Mouse (Mus musculus) Patski (cell line): ENCODE measurements around the gene Tgfbr3. TPM values are rescaled to one million over a fixed set of nuclear protein-coding genes. Genes with fewer than 3 reads are reported as not detected.
A peak's percentile ranks its signal among the peaks of the same experiment; 100 is the strongest.
"Not testable (repeated sequence)": the region's sequence is repeated elsewhere in the genome, so short reads cannot be mapped to it uniquely, and the experiment has no call there.

Experiments used
- ATAC-seq: fragments of 100-300 bp; one replicate; pipeline ENCODE4 v1.8.0; 2021
- CTCF ChIA-PET: fragments of 350-600 bp; sonication (Branson Sonifier 250); formaldehyde crosslinking; loops from one replicate; lab custom pipeline; 2022; ENCODE audit warnings: inconsistent platforms; lab: Charles Lee
- POLR2A ChIA-PET: fragments of 350-600 bp; sonication (Branson Sonifier 250); formaldehyde crosslinking; loops from one replicate; lab custom pipeline; 2022; ENCODE audit warnings: antibody characterized with exemption, inconsistent platforms; lab: Charles Lee
- DNase-seq: peaks from one replicate; pipeline ENCODE4 v3.0.0-alpha.2; 2011; ENCODE audit warnings: low read depth, low spot score
- H3K27me3 ChIP-seq: fragments of 371-371 bp; one replicate; pipeline ENCODE4 v1.5.1; 2021
- CTCF ChIP-seq: fragments of 100-300 bp; IDR thresholded peaks from one replicate; pipeline ENCODE4 v1.5.1; 2021
- in situ Hi-C: fragments of 300-500 bp; cut with MboI; formaldehyde crosslinking; loops from 3 replicates; pipeline ENCODE4 v1.11.1; 2018; ENCODE audit warnings: low pct_unique_long_range_greater_than_20kb, mixed read lengths
- polyA plus RNA-seq: library from polyadenylated mRNA; unstranded; gene quantifications from one replicate; pipeline ENCODE4 v1.2.3, GENCODE M21; 2021

Tgfbr3 gene
- polyA plus RNA-seq, 1 experiment from 2014 or later = 35.6 TPM

- in situ Hi-C loops = no loop called here
- no peak for ATAC-seq
- CTCF ChIA-PET = no interaction called here
- no peak for TF ChIP-seq CTCF
- DNase-seq = no peak
- H3K27me3 ChIP-seq = no peaks in the 10 kb centered on the region
- POLR2A ChIA-PET = no interaction called here
Observed at GRCm38 (mm10) chr5:107248732-107249131, 40.7 kb downstream of the Tgfbr3 start.

GRCm38 (mm10) chr5:107248302-107248701, 41.1 kb downstream of the Tgfbr3 start:
- DNase-seq, in situ Hi-C loops, ATAC-seq, H3K27me3 ChIP-seq: not testable (repeated sequence)
- ChIA-PET CTCF (interaction anchor here (1.5 kb wide), 1 partner anchor 10 kb away, joined by 3 read pairs; no protein-coding TSS in a partner anchor), POLR2A (interaction anchor here (1.1 kb wide), 1 partner anchor 14 kb away, joined by 3 read pairs; no protein-coding TSS in a partner anchor)

GRCm38 (mm10) chr5:107247786-107248185, 41.6 kb downstream of the Tgfbr3 start:
- POLR2A ChIA-PET = interaction anchor here (1.1 kb wide), 1 partner anchor 15 kb away, joined by 3 read pairs; no protein-coding TSS in a partner anchor

GRCm38 (mm10) chr5:107243445-107243844, 46.0 kb downstream of the Tgfbr3 start:
- in situ Hi-C loops = no loop called here
- TF ChIP-seq CTCF = no peak
- ChIA-PET POLR2A (no interaction called here), CTCF (interaction anchor here (1.2 to 2.2 kb wide), 3 partner anchors 15 to 20 kb away, joined by 3 to 5 read pairs (median 3); no protein-coding TSS in a partner anchor)
- DNase-seq (no peak), ATAC-seq (no peak)
- no peaks in the 10 kb centered on the region for H3K27me3 ChIP-seq

More at GRCm38 (mm10) chr5:107247786-107248185, 41.6 kb downstream of the Tgfbr3 start:
- ATAC-seq (no peak), DNase-seq (no peak)
- H3K27me3 ChIP-seq = no peaks in the 10 kb centered on the region
- no peak for TF ChIP-seq CTCF
- in situ Hi-C loops = no loop called here
- CTCF ChIA-PET = interaction anchor here (1.0 to 1.5 kb wide), 3 partner anchors 9 to 40 kb away, joined by 3 to 5 read pairs (median 3); no protein-coding TSS in a partner anchor

GRCm38 (mm10) chr5:107242993-107243392, 46.4 kb downstream of the Tgfbr3 start:
- no peak for DNase-seq
- no peak for ATAC-seq
- CTCF ChIA-PET = interaction anchor here (1.3 to 2.2 kb wide), 3 partner anchors 15 to 25 kb away, joined by 3 to 5 read pairs (median 4); no protein-coding TSS in a partner anchor
- POLR2A ChIA-PET = no interaction called here
- no peak for TF ChIP-seq CTCF
- in situ Hi-C loops = no loop called here
- no peaks in the 10 kb centered on the region for H3K27me3 ChIP-seq

- ChIA-PET CTCF (interaction anchor here (1.4 kb wide), 1 partner anchor 25 kb away, joined by 3 read pairs; no protein-coding TSS in a partner anchor), POLR2A (no interaction called here)
- H3K27me3 ChIP-seq = no peaks in the 10 kb centered on the region
- DNase-seq = no peak
- no peak for TF ChIP-seq CTCF
- no peak for ATAC-seq
- in situ Hi-C loops = no loop called here
Observed at GRCm38 (mm10) chr5:107240276-107240675, 49.2 kb downstream of the Tgfbr3 start.

- ATAC-seq (no peak), DNase-seq (no peak)
- POLR2A ChIA-PET = no interaction called here
- H3K27me3 ChIP-seq = no peaks in the 10 kb centered on the region
- CTCF ChIA-PET = interaction anchor here (0.7 to 2.1 kb wide), 10 partner anchors 9 to 246 kb away, joined by 3 to 9 read pairs (median 4); no protein-coding TSS in a partner anchor
- TF ChIP-seq CTCF = no peak
- in situ Hi-C loops = no loop called here
Observed at GRCm38 (mm10) chr5:107237971-107238426, 51.4 kb downstream of the Tgfbr3 start.

- peak; percentile 8 for ATAC-seq
- POLR2A ChIA-PET = interaction anchor here (0.6 kb wide), 2 partner anchors 69 to 70 kb away, joined by 3 read pairs; no protein-coding TSS in a partner anchor
- no peak for TF ChIP-seq CTCF
- no peak for DNase-seq
- in situ Hi-C loops = no loop called here
- no peaks in the 10 kb centered on the region for H3K27me3 ChIP-seq
- CTCF ChIA-PET = interaction anchor here (0.9 to 2.1 kb wide), 7 partner anchors 13 to 245 kb away, joined by 3 to 9 read pairs (median 5); no protein-coding TSS in a partner anchor
Observed at GRCm38 (mm10) chr5:107236975-107237374, 52.5 kb downstream of the Tgfbr3 start.

GRCm38 (mm10) chr5:107236039-107236438, 53.4 kb downstream of the Tgfbr3 start:
- POLR2A ChIA-PET = no interaction called here
- DNase-seq (no peak), ATAC-seq (no peak)
- in situ Hi-C loops = no loop called here
- CTCF ChIA-PET = interaction anchor here (0.8 to 2.1 kb wide), 3 partner anchors 12 to 244 kb away, joined by 3 to 9 read pairs (median 5); no protein-coding TSS in a partner anchor
- H3K27me3 ChIP-seq = no peaks in the 10 kb centered on the region
- TF ChIP-seq CTCF = no peak

GRCm38 (mm10) chr5:107233366-107234354, 55.8 kb downstream of the Tgfbr3 start:
- no peak for DNase-seq
- H3K27me3 ChIP-seq = no peaks in the 10 kb centered on the region
- ChIA-PET CTCF (interaction anchor here (1.0 to 1.8 kb wide), 4 partner anchors 10 to 65 kb away, joined by 3 to 5 read pairs (median 4); no protein-coding TSS in a partner anchor), POLR2A (interaction anchor here (0.6 kb wide), 1 partner anchor 695 kb away, joined by 4 read pairs; no protein-coding TSS in a partner anchor)
- TF ChIP-seq CTCF = no peak
- in situ Hi-C loops = no loop called here
- no peak for ATAC-seq
